Mouse (Mus musculus) lung, postnatal 10 days (tissue): ENCODE results near the gene Txndc15.
A peak's percentile ranks its signal among the peaks of the same experiment; 100 is the strongest.

Experiments
- DNase-seq: peaks from one replicate; pipeline ENCODE4 v3.0.0; 2021

Gene Txndc15

DNA sequence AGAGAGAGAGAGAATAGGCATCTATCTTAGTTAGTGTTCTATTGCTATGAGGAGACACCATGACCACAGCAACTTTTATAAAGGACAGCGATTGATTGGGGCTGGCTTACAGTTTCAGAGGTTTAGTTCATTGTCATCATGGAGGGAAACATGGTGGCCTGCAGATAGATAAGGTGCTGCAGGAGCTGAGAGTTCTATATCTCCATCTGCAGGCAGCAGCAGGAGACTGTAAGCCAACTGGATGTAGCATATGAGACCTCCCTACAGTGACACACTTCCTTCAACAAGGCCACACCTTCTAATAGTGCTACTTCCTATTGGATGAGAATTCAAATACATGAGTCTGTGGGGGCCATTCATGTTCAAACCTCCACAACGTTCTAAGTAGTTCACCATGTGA is 17.7 kb downstream of the Txndc15 start:
- no peak for DNase-seq

DNA sequence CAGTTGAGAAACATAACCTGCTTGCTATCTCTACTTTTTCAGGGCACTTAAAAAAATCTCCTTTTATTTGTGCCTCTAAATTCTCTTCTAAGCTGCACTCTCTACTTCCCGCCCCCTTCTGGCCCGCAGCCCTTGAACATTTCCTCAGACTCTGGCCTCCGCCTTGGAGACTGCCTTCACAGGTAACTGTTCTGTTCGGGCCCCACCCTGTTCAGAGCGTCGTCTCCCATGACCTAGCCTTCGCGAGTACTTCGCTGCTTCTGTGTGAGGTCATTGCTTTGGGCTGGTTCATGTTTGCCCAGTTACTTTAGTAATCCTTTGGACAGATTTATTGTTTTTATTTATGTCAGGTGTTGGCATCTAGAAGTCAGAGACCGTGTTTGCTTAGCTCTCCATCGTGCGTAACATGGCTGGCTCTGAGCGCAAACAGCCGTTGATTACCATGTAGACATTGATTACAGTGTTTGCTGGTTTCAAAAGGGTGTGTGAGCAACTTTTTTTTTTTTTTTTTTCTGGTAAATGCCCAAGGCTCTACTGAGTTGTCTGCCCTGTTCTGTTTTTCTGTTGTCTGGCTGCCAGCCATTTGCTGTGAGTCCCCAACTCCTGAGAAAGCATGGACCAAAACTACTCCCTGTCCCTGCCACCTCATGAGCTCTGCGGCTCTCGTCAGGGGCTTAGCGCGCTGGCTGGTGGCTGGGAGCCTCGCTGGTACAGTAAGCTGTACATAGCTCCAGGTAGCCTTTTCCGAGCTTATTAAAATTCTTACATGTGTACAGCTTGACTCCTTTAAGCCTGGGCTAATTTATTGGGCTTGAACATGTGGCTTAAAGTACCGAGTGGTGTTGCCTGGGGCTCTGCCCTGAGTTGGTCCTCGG is 19.4 kb downstream of the Txndc15 start:
- no peak for DNase-seq

DNA sequence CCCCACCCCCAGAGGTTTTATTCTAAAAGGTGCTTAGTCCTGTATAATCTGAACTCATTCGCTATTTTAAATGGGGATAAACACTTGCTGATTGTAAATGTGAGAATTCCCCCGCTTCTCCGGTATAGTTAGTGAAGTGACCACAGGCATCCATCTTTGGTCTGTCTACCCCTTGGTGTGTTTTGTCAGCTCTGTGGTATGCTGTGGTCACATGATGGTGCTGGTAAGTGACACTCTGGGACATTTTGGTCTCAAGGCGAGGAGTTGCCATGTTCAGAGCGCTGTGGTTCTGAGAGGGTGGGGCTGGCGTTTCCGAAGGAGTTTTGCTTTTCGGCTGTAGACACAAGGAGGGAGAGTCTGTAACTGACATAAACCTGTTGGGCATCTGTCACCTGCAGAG is 23.4 kb downstream of the Txndc15 start:
- no peak for DNase-seq

DNA sequence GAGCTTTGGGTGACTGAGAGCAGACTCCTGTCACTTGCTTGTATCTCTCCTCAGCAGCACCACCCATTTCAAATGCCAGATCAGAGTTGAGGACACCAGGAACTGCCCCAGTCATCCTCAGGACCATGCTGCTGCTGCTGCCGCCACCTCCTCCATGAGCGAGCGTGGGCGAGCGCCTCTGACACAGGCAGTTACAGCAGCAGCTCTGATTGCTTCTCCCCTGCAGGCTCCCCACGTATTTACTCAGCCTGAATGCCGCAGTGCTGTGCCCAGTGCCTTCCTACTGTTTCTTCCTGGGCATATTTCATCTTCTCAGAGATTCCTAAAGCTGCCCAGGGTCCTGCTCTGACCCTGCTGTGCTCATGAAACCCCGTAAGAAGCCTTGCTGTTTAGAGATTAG is 27.9 kb downstream of the Txndc15 start:
- DNase-seq, result no peak

DNA sequence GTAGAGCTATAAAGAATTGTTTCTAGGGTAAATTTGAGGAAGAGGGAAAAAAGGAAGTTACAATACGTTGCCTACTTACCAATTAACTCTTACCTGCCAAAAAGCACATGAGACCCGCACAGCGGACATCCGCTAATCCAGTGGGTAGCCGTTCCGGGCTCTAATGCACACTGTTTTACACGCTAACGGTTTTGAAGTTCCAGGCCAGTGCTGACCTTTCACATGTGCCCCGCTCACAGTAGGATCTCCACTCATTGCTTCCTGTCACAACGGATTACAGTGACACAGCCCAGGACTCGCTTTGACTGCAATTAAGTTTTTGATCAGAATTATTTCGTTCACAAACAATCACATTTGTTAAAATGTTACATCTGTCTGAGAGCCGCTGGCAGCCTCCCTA is 39.9 kb downstream of the Txndc15 start:
- no peak for DNase-seq

DNA sequence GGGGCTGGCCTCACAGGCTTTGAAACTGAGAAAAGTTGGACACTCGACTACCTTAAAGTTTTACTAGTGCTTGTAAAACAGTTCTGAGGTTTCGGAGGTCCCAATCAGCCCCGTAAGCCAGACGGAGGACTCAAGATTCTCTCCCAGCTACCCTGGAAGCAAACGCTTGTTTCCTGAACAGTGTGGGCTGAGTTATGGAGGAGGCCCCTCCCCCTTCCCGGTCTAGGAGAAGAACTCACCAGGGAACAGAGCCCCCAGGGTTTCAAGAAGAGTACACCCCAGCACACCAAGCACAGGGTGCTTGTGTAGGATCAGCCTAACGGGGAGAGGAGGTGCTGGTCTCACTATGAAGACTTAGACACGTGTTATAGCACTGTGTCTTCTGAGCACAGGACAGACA is 42.3 kb downstream of the Txndc15 start:
- DNase-seq, result peak; percentile 28

DNA sequence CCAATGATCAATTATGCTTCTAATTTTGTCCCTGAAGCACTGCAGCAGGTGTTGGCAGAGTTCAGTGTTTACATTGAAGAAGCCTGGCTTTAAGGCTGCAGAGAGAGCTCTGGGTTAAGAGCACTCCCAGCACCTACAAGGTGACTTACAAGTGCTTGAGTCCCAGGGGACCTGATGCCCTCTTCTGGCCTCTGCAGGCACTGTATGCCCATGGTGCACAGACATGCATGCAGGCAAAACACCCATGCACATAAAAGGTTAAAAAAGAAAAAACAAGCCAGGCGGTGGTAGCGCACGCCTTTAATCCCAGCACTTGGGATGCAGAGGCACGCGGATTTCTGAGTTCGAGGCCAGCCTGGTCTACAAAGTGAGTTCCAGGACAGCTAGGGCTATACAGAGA is 43.2 kb downstream of the Txndc15 start:
- DNase-seq, result no peak

DNA sequence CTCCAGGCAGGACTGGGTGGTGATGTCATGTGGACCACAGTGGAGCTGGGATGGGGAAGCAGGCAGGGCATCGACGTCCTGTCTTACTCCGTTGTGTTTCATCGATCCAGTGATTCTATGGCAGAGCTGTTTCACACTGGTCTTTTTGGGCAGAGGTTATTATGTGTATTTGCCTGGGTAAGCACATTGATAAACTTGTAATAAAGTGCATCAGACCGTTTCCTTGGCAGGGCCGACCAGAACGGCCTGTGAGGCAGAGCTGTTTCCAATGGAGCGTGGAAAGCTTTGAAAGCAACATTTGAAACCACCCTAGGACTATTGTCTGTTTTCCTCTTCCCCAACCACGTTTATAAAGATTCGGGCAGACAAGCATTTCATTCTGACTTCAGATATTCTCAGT is 46.1 kb downstream of the Txndc15 start:
- DNase-seq, result no peak

DNA sequence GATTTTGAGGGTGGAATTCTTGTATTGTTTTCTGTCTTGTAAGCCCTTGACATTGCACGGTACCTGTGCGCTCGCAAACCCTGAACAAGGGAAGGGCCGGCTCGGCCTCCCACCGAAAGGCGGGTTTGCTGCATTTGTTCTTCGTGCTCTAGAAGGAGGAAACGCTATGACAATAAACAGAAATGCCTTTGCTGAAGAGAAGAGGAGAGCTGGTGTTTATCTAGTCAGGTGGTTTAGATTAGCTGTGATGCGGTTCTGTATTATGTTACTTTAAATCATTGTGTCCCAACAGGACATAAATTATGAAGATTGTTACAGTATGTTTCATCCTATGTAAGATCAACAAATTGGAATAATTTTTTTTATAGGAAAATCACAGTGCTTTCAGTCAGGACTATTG is 47.0 kb downstream of the Txndc15 start:
- DNase-seq, result no peak

DNA sequence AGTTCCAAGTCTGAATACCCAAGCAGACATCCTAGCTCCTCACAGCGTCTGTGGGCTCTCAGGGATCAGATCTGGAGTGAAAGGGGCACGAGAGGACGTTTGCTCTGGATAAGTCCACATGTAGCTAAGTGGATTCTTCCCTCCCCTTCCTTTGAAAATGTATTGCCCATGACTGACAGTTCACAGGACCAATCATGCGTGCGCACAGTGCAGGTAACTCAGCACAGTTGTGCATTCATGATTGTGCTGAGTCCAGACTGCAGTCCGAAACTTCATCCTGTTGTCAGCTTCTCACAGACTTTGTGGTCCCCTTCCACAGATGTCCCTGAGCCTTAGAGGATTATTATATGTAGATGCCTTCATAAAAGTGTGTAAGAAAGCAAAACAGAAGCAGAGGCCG is 59.9 kb downstream of the Txndc15 start:
- DNase-seq, result no peak

DNA sequence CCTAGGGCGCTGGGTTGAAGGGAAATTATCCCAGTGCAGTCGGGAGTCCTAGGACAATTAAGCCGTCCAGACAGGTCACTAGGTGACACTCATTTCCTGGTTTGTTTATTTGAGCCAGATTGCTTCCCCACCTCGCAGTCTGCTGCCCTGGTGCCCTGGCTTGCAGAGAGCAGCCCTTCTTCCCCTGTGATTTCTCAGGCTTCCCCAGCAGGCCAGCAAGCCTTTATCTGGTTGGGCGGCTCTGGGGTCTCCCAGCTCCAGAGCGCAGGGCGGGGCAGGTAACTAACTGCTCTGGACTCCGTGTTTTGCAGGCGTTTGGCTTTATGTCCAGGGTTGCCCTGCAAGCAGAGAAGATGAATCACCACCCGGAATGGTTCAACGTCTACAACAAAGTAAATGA is 60.6 kb downstream of the Txndc15 start:
- no peak for DNase-seq
